Mouse (Mus musculus): ENCODE data around the gene Med13. TPM values are rescaled to one million over a fixed set of nuclear protein-coding genes. Genes with fewer than 3 reads are reported as not detected.
A peak's percentile ranks its signal among the peaks of the same experiment; 100 is the strongest.

The Med13 gene
- polyA plus RNA-seq, 1 experiment from 2014 or later, result 17.4 TPM

- Histone ChIP-seq H3K4me1 (replicated peaks; ENCODE audit: control insufficient read depth, insufficient read depth, low read length) (no peaks in the 10 kb centered on the region), H3K9ac (ENCODE audit: low read depth, low read length) (no peak overlapping the region), H3K36me3 (ENCODE audit: control insufficient read depth, insufficient read depth, low read length) (peaks cover 3% of the 10 kb centered on the region; the same call in 1 of the 2 replicates), H3K9me3 (ENCODE audit: control insufficient read depth, low read length) (no peaks in the 10 kb centered on the region), H3K4me2 (replicated peaks; ENCODE audit: low read depth, low read length) (no peak overlapping the region), H3K27me3 (ENCODE audit: control insufficient read depth, insufficient read depth, low read length) (no peaks in the 10 kb centered on the region), H3K4me3 (ENCODE audit: low read depth, low read length) (no peak overlapping the region), H3K27ac (ENCODE audit: low read depth, low read length) (no peak overlapping the region)
- DNase-seq (ENCODE audit: low spot score), result no peak
- ATAC-seq (ENCODE audit: low FRiP score), result no peak
- WGBS, result 96% methylated on average over 8 of the region's 8 CpGs
Observed at GRCm38 (mm10) chr11:86285729-86286128, 71.7 kb downstream of the Med13 start.

- ATAC-seq (ENCODE audit: low FRiP score) (no peak), DNase-seq (ENCODE audit: low spot score) (no peak)
- Histone ChIP-seq H3K4me3 (ENCODE audit: low read depth, low read length) (no peak overlapping the region), H3K9me3 (ENCODE audit: control insufficient read depth, low read length) (no peaks in the 10 kb centered on the region), H3K27me3 (ENCODE audit: control insufficient read depth, insufficient read depth, low read length) (no peaks in the 10 kb centered on the region), H3K4me1 (replicated peaks; ENCODE audit: control insufficient read depth, insufficient read depth, low read length) (no peaks in the 10 kb centered on the region), H3K27ac (ENCODE audit: low read depth, low read length) (no peak overlapping the region), H3K9ac (ENCODE audit: low read depth, low read length) (no peak overlapping the region), H3K36me3 (ENCODE audit: control insufficient read depth, insufficient read depth, low read length) (peaks cover 2% of the 10 kb centered on the region; the same call in 1 of the 2 replicates), H3K4me2 (replicated peaks; ENCODE audit: low read depth, low read length) (no peak overlapping the region)
- 94% methylated on average over 6 of the region's 6 CpGs for WGBS
Observed at GRCm38 (mm10) chr11:86278442-86279102, 78.8 kb downstream of the Med13 start.

GRCm38 (mm10) chr11:86257460-86258076 is 99.8 kb downstream of the Med13 start, which contains the start of gene Ints2:
TSS of gene Ints2 (minus strand) at chr11:86257575.
- Histone ChIP-seq H3K4me2 (replicated peaks; ENCODE audit: low read depth, low read length) (peak within 1 kb of the TSS; percentile 67), H3K36me3 (ENCODE audit: control insufficient read depth, insufficient read depth, low read length) (no peaks in the 10 kb centered on the region), H3K27ac (ENCODE audit: low read depth, low read length) (peak within 1 kb of the TSS; percentile 67), H3K4me1 (replicated peaks; ENCODE audit: control insufficient read depth, insufficient read depth, low read length) (peaks cover 3% of the 10 kb centered on the region; the same call in 1 of the 2 replicates), H3K9ac (ENCODE audit: low read depth, low read length) (peak within 1 kb of the TSS; percentile 93), H3K4me3 (ENCODE audit: low read depth, low read length) (peak within 1 kb of the TSS; percentile 77), H3K9me3 (ENCODE audit: control insufficient read depth, low read length) (no peaks in the 10 kb centered on the region), H3K27me3 (ENCODE audit: control insufficient read depth, insufficient read depth, low read length) (no peaks in the 10 kb centered on the region)
- ATAC-seq (ENCODE audit: low FRiP score) (peak; percentile 89), DNase-seq (ENCODE audit: low spot score) (peak; percentile 95)
- 10% methylated on average over 32 of the region's 32 CpGs for WGBS

GRCm38 (mm10) chr11:86257054-86257453 is 100.3 kb downstream of the Med13 start:
- Histone ChIP-seq H3K4me3 (ENCODE audit: low read depth, low read length) (peak overlapping the region; percentile 77), H3K9me3 (ENCODE audit: control insufficient read depth, low read length) (no peaks in the 10 kb centered on the region), H3K27ac (ENCODE audit: low read depth, low read length) (peak overlapping the region; percentile 67), H3K9ac (ENCODE audit: low read depth, low read length) (peak overlapping the region; percentile 93), H3K4me1 (replicated peaks; ENCODE audit: control insufficient read depth, insufficient read depth, low read length) (peaks cover 3% of the 10 kb centered on the region; the same call in 1 of the 2 replicates), H3K27me3 (ENCODE audit: control insufficient read depth, insufficient read depth, low read length) (no peaks in the 10 kb centered on the region), H3K4me2 (replicated peaks; ENCODE audit: low read depth, low read length) (peak overlapping the region; percentile 67), H3K36me3 (ENCODE audit: control insufficient read depth, insufficient read depth, low read length) (no peaks in the 10 kb centered on the region)
- peak; percentile 65 for DNase-seq (ENCODE audit: low spot score)
- peak; percentile 27 for ATAC-seq (ENCODE audit: low FRiP score)
- WGBS, result 0% methylated on average over 22 of the region's 22 CpGs

GRCm38 (mm10) chr11:86253342-86253741 is 104.1 kb downstream of the Med13 start:
- Histone ChIP-seq H3K9me3 (ENCODE audit: control insufficient read depth, low read length) (no peaks in the 10 kb centered on the region), H3K4me2 (replicated peaks; ENCODE audit: low read depth, low read length) (no peak overlapping the region), H3K4me3 (ENCODE audit: low read depth, low read length) (no peak overlapping the region), H3K4me1 (replicated peaks; ENCODE audit: control insufficient read depth, insufficient read depth, low read length) (peaks cover 3% of the 10 kb centered on the region; the same call in 1 of the 2 replicates), H3K27ac (ENCODE audit: low read depth, low read length) (no peak overlapping the region), H3K9ac (ENCODE audit: low read depth, low read length) (no peak overlapping the region), H3K27me3 (ENCODE audit: control insufficient read depth, insufficient read depth, low read length) (no peaks in the 10 kb centered on the region), H3K36me3 (ENCODE audit: control insufficient read depth, insufficient read depth, low read length) (no peaks in the 10 kb centered on the region)
- ATAC-seq (ENCODE audit: low FRiP score) (no peak), DNase-seq (ENCODE audit: low spot score) (no peak)
- 85% methylated on average over 1 of the region's 1 CpGs for WGBS

GRCm38 (mm10) chr11:86232446-86232845 is 125.0 kb downstream of the Med13 start:
- Histone ChIP-seq H3K9ac (ENCODE audit: low read depth, low read length) (no peak overlapping the region), H3K4me2 (replicated peaks; ENCODE audit: low read depth, low read length) (no peak overlapping the region), H3K27ac (ENCODE audit: low read depth, low read length) (no peak overlapping the region), H3K27me3 (ENCODE audit: control insufficient read depth, insufficient read depth, low read length) (no peaks in the 10 kb centered on the region), H3K9me3 (ENCODE audit: control insufficient read depth, low read length) (no peaks in the 10 kb centered on the region), H3K4me3 (ENCODE audit: low read depth, low read length) (no peak overlapping the region), H3K4me1 (replicated peaks; ENCODE audit: control insufficient read depth, insufficient read depth, low read length) (no peaks in the 10 kb centered on the region), H3K36me3 (ENCODE audit: control insufficient read depth, insufficient read depth, low read length) (peaks cover 2% of the 10 kb centered on the region; the same call in 1 of the 2 replicates)
- ATAC-seq (ENCODE audit: low FRiP score), result no peak
- 88% methylated on average over 4 of the region's 4 CpGs for WGBS
- DNase-seq (ENCODE audit: low spot score), result no peak

- H3K9me3 ChIP-seq (ENCODE audit: control insufficient read depth, low read length), result no peaks in the 10 kb centered on the region
- no peak overlapping the region for H3K27ac ChIP-seq (ENCODE audit: low read depth, low read length)
- H3K9ac ChIP-seq (ENCODE audit: low read depth, low read length), result no peak overlapping the region
- WGBS, result 94% methylated on average over 13 of the region's 13 CpGs
- H3K4me2 ChIP-seq (replicated peaks; ENCODE audit: low read depth, low read length), result no peak overlapping the region
- no peak overlapping the region for H3K4me3 ChIP-seq (ENCODE audit: low read depth, low read length)
- no peaks in the 10 kb centered on the region for H3K27me3 ChIP-seq (ENCODE audit: control insufficient read depth, insufficient read depth, low read length)
- no peaks in the 10 kb centered on the region for H3K4me1 ChIP-seq (replicated peaks; ENCODE audit: control insufficient read depth, insufficient read depth, low read length)
- ATAC-seq (ENCODE audit: low FRiP score), result no peak
- H3K36me3 ChIP-seq (ENCODE audit: control insufficient read depth, insufficient read depth, low read length), result peaks cover 2% of the 10 kb centered on the region; the same call in 1 of the 2 replicates
- no peak for DNase-seq (ENCODE audit: low spot score)
Observed at GRCm38 (mm10) chr11:86231781-86232350, 125.5 kb downstream of the Med13 start.

GRCm38 (mm10) chr11:86226646-86227180 is 130.7 kb downstream of the Med13 start:
- Histone ChIP-seq H3K27me3 (ENCODE audit: control insufficient read depth, insufficient read depth, low read length) (no peaks in the 10 kb centered on the region), H3K36me3 (ENCODE audit: control insufficient read depth, insufficient read depth, low read length) (peaks cover 6% of the 10 kb centered on the region; the same call in 1 of the 2 replicates), H3K4me2 (replicated peaks; ENCODE audit: low read depth, low read length) (no peak overlapping the region), H3K4me3 (ENCODE audit: low read depth, low read length) (no peak overlapping the region), H3K9me3 (ENCODE audit: control insufficient read depth, low read length) (no peaks in the 10 kb centered on the region), H3K4me1 (replicated peaks; ENCODE audit: control insufficient read depth, insufficient read depth, low read length) (no peaks in the 10 kb centered on the region), H3K9ac (ENCODE audit: low read depth, low read length) (no peak overlapping the region), H3K27ac (ENCODE audit: low read depth, low read length) (no peak overlapping the region)
- DNase-seq (ENCODE audit: low spot score) (no peak), ATAC-seq (ENCODE audit: low FRiP score) (no peak)
- 93% methylated on average over 8 of the region's 8 CpGs for WGBS

All from hindbrain, embryonic 11.5 days (tissue).